Mouse (Mus musculus): ENCODE results near the gene Nudt3.

DNA sequence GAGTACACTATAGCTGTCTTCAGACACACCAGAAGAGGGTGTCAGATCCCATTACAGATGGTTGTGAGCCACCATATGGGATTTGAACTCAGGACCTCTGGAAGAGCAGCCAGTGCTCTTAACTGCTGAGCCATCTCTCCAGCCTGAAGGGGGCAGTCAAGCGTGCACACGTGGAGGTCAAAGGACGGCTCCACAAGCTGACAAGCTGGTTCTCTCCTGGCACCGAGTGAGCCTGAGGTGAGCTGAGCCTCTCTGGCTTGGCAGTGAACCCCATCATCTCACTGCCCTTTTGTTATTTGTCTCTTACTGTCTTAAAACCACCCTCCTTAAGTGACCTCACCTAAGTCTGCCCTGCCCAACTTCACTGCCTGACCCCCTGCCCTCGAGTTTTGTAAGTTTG, 4.2 kb upstream of the Nudt3 start:
- TF ChIP-seq CTCF (IDR thresholded peaks at IDR 0.05; ENCODE audit: low read depth) (peak; percentile 65), EP300 (IDR thresholded peaks at IDR 0.05; ENCODE audit: low read depth) (no peak)
